Mouse (Mus musculus) T-helper 17 cell (primary cell): Measurements from ENCODE around the gene Gpr84.

ENCODE experiments used
- in situ Hi-C, 2 experiments: fragments of 300-600 bp; cut with MboI, MseI; formaldehyde crosslinking; loops; 1 replicate in 1 of 2; 2 replicates in 1 of 2; pipeline ENCODE4 v1.15.1; 2025; ENCODE audit warnings: high pct_unique_total_duplicates in 2 of 2

Gpr84 gene

DNA sequence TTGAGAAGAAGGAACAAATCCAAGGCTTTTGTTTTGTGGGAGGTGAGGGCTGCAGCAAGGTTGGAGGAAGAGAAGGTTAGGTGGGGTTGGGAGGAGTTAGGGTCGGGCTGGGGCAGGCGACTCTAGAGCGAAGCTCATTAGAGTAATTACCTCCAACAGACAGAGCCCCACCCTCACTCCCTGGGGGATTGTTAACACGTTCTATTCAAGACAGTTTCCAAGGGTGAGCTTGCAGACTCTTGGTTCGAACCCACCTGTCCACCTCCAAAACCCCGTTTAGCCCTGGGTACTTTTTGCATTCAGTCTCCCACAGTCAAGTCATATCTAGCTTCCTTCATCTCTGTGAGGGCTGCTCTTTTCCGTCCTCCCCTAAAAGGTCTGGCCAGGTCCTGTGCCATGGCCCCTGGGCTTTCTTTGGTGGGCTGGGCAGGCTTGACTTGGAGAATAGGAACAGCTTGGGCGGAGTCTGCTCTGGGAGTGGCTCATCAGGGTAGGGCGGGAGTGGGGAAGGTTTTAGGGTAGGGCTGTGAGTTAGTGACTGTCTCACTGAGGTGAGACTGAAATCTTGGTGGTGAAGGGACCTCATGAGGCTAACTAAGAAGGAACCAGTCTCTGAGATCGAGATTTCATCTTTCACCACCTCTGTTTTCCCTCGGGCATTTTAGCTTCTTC, 26.7 kb upstream of the Gpr84 start:
- in situ Hi-C loops = no loop called here

DNA sequence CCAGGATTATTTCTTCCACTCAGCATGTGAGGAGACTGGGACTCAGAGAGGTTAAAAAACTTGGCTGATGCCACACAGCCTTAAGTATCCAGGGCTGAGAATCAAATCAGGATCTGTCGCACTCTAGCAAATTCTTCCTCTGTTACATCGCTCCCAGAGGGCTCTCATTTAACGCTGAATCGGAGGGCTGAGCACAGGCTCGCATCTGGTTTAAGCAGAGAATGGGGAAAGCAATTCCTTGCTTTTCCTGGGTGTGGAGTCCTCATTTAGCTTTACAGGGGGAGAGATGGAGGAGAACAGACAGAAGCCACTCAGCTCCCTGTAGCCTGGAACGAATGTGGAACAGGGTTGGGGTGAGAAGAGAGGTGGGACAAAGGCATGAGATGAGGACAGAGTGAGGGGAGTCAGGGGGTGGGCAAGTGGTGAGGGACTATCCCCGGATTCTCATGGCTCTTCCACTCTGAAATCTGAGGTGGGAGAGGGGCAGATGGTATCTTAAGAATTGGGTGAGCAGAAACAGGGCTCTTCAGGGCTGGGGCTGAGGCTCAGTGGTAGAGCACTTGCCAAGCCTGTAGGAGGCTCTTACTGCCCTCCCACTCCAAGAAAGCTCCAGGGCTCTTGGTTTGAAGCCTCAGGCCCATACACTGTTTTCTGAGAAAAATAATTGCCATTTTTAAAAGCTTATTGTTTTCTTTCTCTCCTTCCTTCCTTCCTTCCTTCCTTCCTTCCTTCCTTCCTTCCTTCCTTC, 25.2 kb upstream of the Gpr84 start:
- in situ Hi-C loops = no loop called here

- in situ Hi-C loops = no loop called here
These were observed 24.6 kb upstream of the Gpr84 start for GRCm38 (mm10) chr15:103335040-103335439.

GRCm38 (mm10) chr15:103334194-103334593, 23.8 kb upstream of the Gpr84 start:
- in situ Hi-C loops = no loop called here

- in situ Hi-C loops = no loop called here
These were observed 23.3 kb upstream of the Gpr84 start for GRCm38 (mm10) chr15:103333738-103334137.

GRCm38 (mm10) chr15:103333081-103333615, 22.7 kb upstream of the Gpr84 start:
- in situ Hi-C loops = no loop called here

- in situ Hi-C loops = no loop called here
These were observed 13.2 kb upstream of the Gpr84 start for GRCm38 (mm10) chr15:103323455-103324247.

DNA sequence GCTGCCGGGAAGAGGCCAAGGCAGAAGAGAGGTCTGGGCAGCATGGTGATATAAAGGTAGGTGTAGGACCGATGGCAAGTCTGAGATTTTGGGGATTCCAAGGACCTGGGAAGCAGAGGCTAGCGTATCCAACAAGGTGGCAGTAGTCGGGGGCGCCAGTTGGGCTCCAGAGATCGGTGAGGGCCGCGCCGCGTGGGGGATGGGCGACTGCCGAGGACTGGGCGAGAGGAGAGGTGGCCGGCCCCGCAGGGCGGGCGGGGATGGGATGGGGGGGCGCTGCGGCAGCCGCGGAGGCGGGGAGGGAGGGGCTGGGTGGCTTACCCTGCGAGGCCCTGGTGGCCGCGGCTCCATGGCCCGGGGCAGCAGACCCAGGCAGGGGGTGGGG, 12.7 kb upstream of the Gpr84 start:
- in situ Hi-C loops = no loop called here

DNA sequence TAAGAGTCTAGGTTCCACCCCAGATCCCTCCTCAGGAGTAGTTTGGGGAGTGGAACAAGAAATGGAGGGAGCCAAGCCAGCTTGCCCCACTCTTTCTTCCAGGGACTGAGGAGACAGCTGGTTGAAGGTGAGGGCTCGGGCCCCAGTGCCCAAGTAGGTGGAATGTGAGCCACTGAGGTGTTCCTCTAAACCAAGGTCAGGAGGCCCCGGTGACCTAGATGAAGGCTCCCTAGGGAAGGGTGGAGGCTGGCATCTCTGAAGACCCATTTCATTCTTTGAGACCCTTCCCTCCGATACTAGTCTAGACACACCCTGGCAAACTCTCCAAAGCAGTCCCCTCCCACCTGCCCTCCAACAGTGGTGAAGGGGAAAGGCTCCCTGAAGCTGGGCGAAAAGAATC, 12.0 kb upstream of the Gpr84 start:
- in situ Hi-C loops = no loop called here

GRCm38 (mm10) chr15:103321076-103321475, 10.7 kb upstream of the Gpr84 start:
- in situ Hi-C loops = no loop called here

DNA sequence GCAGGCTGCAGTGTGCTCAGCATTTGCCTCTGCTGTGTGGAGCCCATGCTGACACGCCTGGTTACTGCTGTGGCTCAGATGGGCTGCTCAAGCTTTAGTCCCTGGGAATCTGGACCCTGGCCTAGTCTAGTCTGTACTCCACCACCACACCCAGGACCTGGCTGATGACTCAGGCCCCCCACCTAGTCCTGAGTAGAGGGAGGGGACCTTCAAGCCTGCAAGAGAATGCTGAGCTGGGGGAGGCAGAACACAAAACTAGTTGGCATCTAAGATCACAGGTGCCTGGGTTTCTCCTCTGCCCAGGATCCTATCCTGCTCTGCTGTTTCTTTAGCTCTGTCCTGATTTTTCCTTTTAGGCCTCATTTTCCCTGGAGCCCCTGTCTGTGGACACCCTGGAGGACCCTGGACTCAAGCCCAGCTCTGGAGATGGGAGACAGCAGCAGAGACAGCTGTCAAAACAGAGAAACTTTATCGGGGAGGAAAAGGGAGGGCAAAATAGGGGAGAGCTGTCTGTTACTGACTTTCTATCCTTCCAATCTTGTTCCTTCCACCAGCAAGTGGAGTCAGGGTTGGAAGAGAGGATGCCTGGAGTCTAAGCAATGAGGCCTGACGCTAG, 7.9 kb upstream of the Gpr84 start:
- in situ Hi-C loops = loop anchor here (10.0 kb wide), 2 partner anchors 134 to 334 kb away; no protein-coding TSS in a partner anchor

DNA sequence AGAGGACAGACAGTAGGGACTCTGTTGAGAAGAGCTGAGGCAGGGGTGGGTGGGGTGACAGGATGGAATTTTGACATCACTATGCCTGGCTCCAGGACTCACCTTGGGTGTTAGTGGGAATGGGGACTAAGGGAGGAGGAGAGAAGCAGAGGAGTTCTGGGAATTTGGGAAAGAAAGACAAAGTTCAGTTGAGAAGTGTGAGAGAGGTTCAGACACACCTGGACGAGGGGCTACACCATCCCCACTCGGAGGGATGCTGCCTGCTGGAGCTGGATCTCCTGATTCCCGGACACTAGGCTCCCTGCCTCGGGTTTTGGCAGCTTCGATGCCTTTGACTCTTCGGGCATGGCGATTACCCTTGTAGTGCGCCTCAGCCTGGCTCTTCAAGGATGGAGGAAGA, 7.3 kb upstream of the Gpr84 start:
- in situ Hi-C loops = loop anchor here (10.0 kb wide), 2 partner anchors 133 to 333 kb away; no protein-coding TSS in a partner anchor

DNA sequence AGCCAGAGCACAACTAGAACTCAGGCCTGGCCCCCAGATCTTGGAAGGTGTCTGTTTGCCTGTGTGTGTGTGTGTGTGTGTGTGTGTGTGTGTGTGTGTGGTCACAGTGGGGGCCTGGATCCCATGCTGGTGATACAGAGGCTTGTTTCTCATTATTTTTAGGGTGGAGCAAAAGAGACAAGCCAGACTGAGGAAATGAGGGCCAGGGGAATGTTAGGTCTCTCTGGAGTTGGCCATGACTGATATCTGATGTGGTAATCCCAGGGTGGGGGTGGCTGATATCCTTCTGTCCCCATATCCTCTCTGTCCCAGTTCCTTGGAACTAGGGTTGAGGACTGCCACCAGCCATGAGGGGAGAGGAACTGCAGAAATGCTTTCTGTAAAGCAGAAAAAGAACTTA, 6.7 kb upstream of the Gpr84 start:
- in situ Hi-C loops = loop anchor here (10.0 kb wide), 2 partner anchors 132 to 332 kb away; no protein-coding TSS in a partner anchor

GRCm38 (mm10) chr15:103315979-103316776, 5.8 kb upstream of the Gpr84 start:
- in situ Hi-C loops = loop anchor here (10.0 kb wide), 2 partner anchors 131 to 331 kb away; no protein-coding TSS in a partner anchor

DNA sequence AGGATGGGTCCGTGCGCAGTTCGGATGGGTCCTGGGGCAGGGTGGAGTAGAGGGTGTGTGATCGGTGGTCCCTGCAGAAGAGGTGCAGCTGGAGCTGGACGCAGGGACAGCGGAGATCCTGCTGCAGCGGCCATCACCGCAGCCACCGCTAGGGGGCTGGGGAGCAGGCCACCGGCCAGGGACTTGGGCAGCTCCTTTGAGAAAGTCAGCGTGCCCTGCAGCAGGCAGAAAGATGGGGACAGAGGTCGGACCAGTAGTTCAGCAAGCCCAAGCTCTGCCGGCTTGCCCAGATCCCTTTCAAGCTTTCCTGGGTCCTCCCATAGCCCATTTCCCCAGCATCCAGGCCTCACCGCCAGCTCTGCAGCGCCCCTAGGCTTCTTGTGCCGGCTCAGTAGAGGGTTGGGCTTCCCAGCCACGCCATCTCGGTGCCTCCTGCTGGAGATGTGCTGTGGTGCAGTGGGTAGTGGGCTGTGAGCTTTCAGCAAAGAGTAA, 4.6 kb upstream of the Gpr84 start:
- in situ Hi-C loops = loop anchor here (10.0 kb wide), 2 partner anchors 130 to 330 kb away; no protein-coding TSS in a partner anchor

GRCm38 (mm10) chr15:103314181-103314580, 3.8 kb upstream of the Gpr84 start:
- in situ Hi-C loops = loop anchor here (10.0 kb wide), 2 partner anchors 129 to 329 kb away; no protein-coding TSS in a partner anchor

DNA sequence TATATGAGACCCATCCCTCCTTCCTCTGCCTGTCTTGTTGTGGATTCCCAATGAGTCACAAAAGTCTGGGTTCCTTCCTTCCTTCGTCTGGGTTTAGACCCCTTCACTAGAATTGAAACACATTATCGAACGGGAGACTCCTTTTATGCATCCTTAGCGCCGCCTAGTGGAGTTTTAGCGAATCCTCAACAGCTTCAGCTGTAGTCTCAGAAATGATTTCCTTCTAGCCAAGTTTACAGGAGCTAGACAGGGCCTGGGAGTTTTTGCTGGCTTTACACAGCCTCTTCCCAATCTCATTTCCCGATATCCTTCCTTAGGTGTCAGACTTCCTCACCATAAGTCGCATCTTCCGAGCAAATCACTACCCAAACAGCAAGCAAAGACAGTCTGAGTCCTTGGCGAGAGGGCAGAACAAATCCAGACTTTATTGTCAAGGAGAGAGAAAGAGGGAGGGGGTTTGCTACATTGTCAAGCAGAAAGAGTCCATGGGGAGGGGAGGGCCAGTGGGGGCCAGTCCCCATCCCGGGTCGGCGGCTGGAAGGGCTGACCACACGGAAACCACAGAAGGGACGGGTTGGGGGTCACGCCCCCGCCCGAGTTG, 3.2 kb upstream of the Gpr84 start:
- in situ Hi-C loops = loop anchor here (10.0 kb wide), 2 partner anchors 129 to 329 kb away; no protein-coding TSS in a partner anchor

GRCm38 (mm10) chr15:103308876-103309580, 1.4 kb downstream of the Gpr84 start:
- in situ Hi-C loops = loop anchor here (5.0 kb wide), 3 partner anchors 57 to 322 kb away; no protein-coding TSS in a partner anchor
